Mouse (Mus musculus): Measurements from ENCODE around the gene Mtrf1. TPM values are rescaled to one million over a fixed set of nuclear protein-coding genes. Genes with fewer than 3 reads are reported as not detected.

The Mtrf1 gene
- polyA plus RNA-seq (2015; fragmentation: Nextera tagmentation; extraction: Ambion mirVana) = 6.1 and 6.6 TPM in 2 replicates

DNA sequence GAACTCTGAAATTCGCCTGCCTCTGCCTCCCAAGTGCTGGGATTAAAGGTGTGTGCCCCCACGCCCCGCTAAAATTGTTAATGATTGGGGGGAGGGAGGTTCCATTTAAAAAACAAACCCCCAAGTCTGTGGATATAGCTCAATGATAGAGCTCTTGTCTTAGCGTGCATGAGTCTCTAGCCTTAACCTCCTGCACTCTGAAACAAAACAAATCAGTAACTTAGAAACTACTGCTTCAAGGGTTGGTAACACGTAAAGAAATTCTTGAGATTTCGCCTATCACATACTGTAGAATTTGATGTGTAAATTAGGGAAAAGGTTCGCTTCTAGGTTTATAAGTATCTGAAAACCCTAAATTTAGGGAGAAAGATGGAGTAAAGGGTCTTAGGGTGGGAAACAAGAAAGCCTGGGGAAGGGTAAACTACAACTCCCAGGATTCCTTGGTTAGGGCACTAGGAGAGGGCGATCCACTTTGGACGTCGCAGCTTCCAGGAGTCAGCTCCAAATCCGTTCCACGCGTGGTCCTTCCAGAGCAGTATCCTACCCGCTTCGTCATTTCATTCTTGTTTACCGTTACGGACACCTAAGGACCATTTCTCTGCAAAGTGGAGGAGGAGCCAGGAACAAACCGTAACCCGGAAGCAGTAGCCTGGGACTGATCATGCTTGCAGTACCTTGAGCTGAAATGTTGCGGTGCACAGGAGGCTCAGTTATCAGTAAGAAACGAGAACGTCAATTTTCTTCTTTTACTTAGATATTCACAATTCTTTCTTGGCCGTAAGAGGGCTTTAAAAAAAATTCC, at the start of gene Mtrf1:
Mtrf1 (plus strand) TSS at position 452 of the 802 bp plus-strand sequence.

DNA sequence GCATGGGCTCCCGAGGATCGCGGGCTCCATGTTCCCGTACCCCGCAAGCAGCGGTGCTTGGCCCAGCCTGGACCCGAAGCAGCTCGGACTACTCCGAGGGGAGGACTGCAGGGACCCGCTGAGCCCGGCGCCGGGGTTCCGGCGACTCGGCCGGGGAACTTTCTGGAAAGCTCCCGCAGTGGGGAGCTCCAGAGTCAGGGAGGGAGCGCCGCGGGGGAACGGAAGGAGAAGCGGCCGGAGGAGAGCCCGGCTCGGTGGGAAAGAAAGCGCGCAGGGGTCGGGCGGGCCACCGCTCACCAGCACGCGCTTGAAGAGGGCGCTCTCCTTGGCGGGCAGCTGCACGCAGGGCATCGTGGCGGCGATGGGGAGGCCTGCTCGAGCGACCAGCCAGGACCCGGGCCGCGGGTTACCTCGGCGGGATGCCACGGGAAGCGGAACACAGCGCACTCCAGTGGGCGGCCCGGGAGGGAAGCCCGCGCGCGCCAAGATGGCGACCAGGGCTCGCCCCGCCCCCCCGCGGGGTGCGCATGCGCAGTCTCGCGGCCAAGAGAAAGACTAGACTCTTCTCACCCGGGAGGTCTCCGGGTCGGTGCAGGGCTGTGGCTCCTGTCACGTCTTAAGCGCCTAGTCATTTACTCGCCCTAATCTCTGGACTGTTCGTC, 7.2 kb upstream of the Mtrf1 start, which contains the start of gene Naa16:
Naa16 (minus strand) TSS at position 514 of the 662 bp plus-strand sequence.

DNA sequence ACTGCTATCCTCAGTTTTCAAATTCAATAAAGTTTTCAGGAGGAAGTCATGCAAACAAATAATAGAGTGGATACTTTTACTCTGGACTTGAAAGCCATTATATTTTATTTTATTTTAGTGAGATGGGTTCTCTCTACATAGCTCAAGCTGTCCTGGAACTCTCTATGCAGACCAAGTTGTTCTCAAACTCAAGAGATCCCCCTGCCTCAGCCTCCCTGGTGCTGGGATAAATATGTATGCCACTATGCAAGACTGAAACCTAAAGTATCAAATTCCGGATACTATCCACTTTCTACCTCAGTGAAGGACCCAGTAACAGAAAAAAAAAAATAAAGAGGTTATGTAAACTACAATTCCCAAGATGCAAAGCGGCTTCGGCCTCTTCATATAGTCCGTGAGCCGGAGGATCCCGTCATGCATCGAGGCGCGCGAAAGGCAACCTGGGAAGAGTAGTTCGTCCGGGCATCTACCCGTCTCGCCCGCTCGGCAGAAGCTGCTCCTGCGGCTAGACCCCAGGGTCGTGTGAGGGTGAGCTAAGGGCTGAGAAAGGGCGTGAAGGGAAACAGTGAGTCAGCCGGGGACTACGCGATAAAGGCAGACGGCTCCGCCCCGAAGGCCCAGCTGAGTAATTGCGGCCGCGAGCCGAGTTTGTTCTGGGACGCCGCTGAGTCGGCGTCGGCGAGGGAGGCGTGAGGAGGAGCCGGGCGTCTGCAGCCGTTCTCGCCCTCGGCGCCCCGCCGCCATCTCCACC, 28.6 kb downstream of the Mtrf1 start, which contains the start of gene Kbtbd7:
Kbtbd7 (plus strand) TSS at position 533 of the 751 bp plus-strand sequence.

DNA sequence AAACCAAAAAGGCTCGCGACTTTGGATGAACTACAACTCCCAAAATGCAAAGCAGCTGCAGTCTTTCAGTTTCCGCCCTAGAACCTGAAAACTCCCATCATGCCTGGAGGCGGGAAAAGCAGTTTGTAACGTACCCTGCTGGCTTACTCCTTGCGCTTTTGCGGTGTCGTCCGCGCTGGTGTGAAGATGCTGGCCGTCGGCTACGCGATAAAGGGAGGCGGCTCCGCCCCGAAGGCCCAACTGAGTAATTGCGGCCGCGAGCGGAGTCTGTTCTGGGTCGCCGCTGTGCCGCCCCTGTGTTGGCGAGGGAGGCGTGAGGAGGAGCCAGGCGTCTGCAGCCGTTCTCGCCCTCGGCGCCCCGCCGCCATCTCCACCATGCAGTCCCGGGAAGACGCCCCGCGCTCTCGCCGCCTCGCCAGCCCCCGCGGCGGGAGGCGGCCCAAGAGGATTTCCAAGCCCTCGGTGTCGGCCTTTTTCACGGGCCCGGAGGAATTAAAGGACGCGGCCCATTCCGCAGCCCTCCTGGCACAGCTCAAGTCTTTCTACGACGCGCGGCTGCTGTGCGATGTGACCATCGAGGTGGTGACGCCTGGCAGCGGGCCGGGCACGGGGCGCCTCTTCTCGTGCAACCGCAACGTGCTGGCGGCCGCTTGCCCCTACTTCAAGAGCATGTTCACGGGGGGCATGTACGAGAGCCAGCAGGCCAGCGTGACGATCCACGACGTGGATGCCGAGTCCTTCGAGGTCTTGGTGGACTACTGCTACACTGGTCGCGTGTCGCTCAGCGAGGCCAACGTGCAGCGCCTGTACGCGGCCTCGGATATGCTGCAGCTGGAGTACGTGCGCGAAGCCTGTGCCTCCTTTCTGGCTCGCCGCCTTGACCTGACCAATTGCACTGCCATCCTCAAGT, 54.4 kb downstream of the Mtrf1 start, which contains the start of gene Kbtbd6:
Kbtbd6 (plus strand) TSS at position 155 of the 910 bp plus-strand sequence.

Other genes starting within 250 kb of the Mtrf1 start
- not detected in 2 replicates for gene Zfp957, start 150.4 kb upstream of the Mtrf1 start, polyA plus RNA-seq (2015; fragmentation: Nextera tagmentation; extraction: Ambion mirVana)
- 36.3 and 38.3 TPM in 2 replicates for gene Rgcc, start 96.1 kb upstream of the Mtrf1 start, polyA plus RNA-seq (2015; fragmentation: Nextera tagmentation; extraction: Ambion mirVana)
- 12.3 and 15.4 TPM in 2 replicates for gene Naa16, start 7.0 kb upstream of the Mtrf1 start, polyA plus RNA-seq (2015; fragmentation: Nextera tagmentation; extraction: Ambion mirVana)
- 4.4 and 4.7 TPM in 2 replicates for gene Kbtbd7, start 28.7 kb downstream of the Mtrf1 start, polyA plus RNA-seq (2015; fragmentation: Nextera tagmentation; extraction: Ambion mirVana)
- gene Kbtbd6, start 54.1 kb downstream of the Mtrf1 start, polyA plus RNA-seq (2015; fragmentation: Nextera tagmentation; extraction: Ambion mirVana) = 0.27 and 0.71 TPM in 2 replicates
- 19.0 and 20.2 TPM in 2 replicates for gene Elf1, start 83.4 kb downstream of the Mtrf1 start, polyA plus RNA-seq (2015; fragmentation: Nextera tagmentation; extraction: Ambion mirVana)
- 25.3 and 31.7 TPM in 2 replicates for gene Wbp4, start 83.7 kb downstream of the Mtrf1 start, polyA plus RNA-seq (2015; fragmentation: Nextera tagmentation; extraction: Ambion mirVana)
- 73.7 and 84.1 TPM in 2 replicates for gene Sugt1, start 189.9 kb downstream of the Mtrf1 start, polyA plus RNA-seq (2015; fragmentation: Nextera tagmentation; extraction: Ambion mirVana)